Mouse (Mus musculus) hindbrain, embryonic 11.5 days (tissue): ENCODE measurements around the gene Plekhg3. TPM values are rescaled to one million over a fixed set of nuclear protein-coding genes. Genes with fewer than 3 reads are reported as not detected.

Experiments used
- ATAC-seq: fragments of 200-750 bp; cut with Nextera tagmentation; 2 replicates; pipeline ENCODE4 v1.8.0; 2017; ENCODE audit warnings: mild to moderate bottlenecking, moderate TSS enrichment, moderate library complexity; ENCODE audit not compliant: low FRiP score
- DNase-seq: peaks from one replicate; pipeline ENCODE4 v3.0.0-alpha.2; 2015; ENCODE audit warnings: low spot score
- H3K27ac ChIP-seq: fragments of 300-500 bp; sonication (generic); 2 replicates; pipeline ENCODE4 v1.5.1; 2014; ENCODE audit warnings: mild to moderate bottlenecking, low read depth, low read length
- H3K27me3 ChIP-seq: fragments of 300-500 bp; sonication (generic); 2 replicates; pipeline ENCODE4 v1.6.1; 2014; ENCODE audit warnings: mild to moderate bottlenecking, low read length, moderate library complexity, mixed read lengths; ENCODE audit not compliant: control insufficient read depth, insufficient read depth
- H3K36me3 ChIP-seq: fragments of 300-500 bp; sonication (generic); 2 replicates; pipeline ENCODE4 v1.6.1; 2014; ENCODE audit warnings: mild to moderate bottlenecking, low read length, moderate library complexity, mixed read lengths; ENCODE audit not compliant: control insufficient read depth, insufficient read depth
- H3K4me1 ChIP-seq: fragments of 300-500 bp; sonication (generic); replicated peaks from 2 replicates; pipeline ENCODE4 v1.6.1; 2014; ENCODE audit warnings: low read length, mixed read lengths; ENCODE audit not compliant: control insufficient read depth, insufficient read depth
- H3K4me2 ChIP-seq: fragments of 300-500 bp; sonication (generic); replicated peaks from 2 replicates; pipeline ENCODE4 v1.6.1; 2014; ENCODE audit warnings: mild to moderate bottlenecking, low read depth, low read length
- H3K4me3 ChIP-seq: fragments of 300-500 bp; sonication (generic); 2 replicates; pipeline ENCODE4 v1.5.1; 2014; ENCODE audit warnings: low read depth, low read length
- H3K9ac ChIP-seq: fragments of 300-500 bp; sonication (generic); 2 replicates; pipeline ENCODE4 v1.6.1; 2014; ENCODE audit warnings: low read depth, low read length
- H3K9me3 ChIP-seq: fragments of 300-500 bp; sonication (generic); 2 replicates; pipeline ENCODE4 v1.6.1; 2016; ENCODE audit warnings: low read length; ENCODE audit not compliant: control insufficient read depth
- WGBS: fragments of 180-500 bp; shearing (Covaris S2); extraction: QIAGEN DNeasy Blood & Tissue Kit; methylation state at CpG from one replicate; pipeline ENCODE4 v1.1.7; 2014; 5-methylcytosine and 5-hydroxymethylcytosine counted together
- polyA plus RNA-seq: library from polyadenylated mRNA; unstranded; fragments of >200 nt; fragmentation: Nextera tagmentation; extraction: Ambion mirVana; gene quantifications from 2 replicates; pipeline ENCODE4 v1.2.1, GENCODE M21; 2014

Plekhg3 gene
- polyA plus RNA-seq, 1 experiment from 2014 or later = 2.1 TPM

- Histone ChIP-seq H3K27me3 (no peaks in the 10 kb centered on the region), H3K4me2 (no peak overlapping the region), H3K9ac (no peak overlapping the region), H3K4me3 (no peak overlapping the region), H3K9me3 (no peaks in the 10 kb centered on the region), H3K4me1 (no peaks in the 10 kb centered on the region; the same call in 1 of the 2 replicates), H3K36me3 (no peaks in the 10 kb centered on the region), H3K27ac (no peak overlapping the region)
- DNase-seq = no peak
- WGBS = 78% methylated on average over 4 of the region's 4 CpGs
- ATAC-seq = no peak
These were observed 87.5 kb downstream of the Plekhg3 start for GRCm38 (mm10) chr12:76618175-76618574.

DNA sequence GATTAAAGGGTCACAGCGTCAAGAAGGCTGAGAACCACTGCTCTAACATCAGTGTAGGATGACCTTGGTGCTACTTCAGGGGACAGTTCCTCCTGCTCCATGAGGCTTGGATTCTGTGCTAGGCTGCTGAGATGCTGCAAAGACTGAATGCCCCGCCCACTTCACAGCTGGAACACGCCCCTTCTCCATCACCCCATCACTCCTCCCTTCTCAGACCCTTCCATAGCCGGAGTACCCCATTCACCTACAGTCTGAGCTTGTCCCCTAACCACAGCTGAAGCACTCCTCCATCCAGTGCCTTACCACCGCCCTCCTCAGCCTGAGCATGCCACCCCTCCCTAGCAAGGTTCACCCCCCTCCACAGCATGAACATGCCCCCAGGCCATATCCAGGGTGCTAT is 89.2 kb downstream of the Plekhg3 start:
- 47% methylated on average over 5 of the region's 5 CpGs for whole genome bisulfite sequencing

DNA sequence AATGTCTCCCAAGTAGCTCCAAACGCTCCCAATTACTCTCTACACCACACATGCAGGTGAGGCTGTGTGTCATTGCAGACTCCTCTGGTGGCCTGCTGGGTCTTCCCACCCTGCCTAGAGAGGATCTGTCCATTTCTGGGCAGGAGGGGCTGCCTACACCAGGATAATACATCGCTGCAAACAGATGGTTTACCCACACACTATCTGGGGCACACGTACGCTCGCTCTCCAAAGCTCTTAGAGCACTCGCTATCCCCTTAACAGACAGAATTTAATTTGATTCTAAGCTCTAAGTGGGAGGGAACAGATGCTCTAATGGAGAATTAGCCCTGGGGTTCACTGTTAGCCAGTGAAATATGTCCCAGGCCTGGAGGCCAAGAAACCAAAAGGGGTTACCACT is 92.7 kb downstream of the Plekhg3 start:
- Histone ChIP-seq H3K36me3 (no peaks in the 10 kb centered on the region), H3K4me1 (no peaks in the 10 kb centered on the region; the same call in 1 of the 2 replicates), H3K4me2 (no peak overlapping the region), H3K9ac (no peak overlapping the region), H3K27ac (no peak overlapping the region), H3K4me3 (no peak overlapping the region), H3K9me3 (no peaks in the 10 kb centered on the region), H3K27me3 (no peaks in the 10 kb centered on the region)
- DNase-seq = no peak
- 80% methylated on average over 6 of the region's 6 CpGs for WGBS
- no peak for ATAC-seq

More for the DNA sequence above, 89.2 kb downstream of the Plekhg3 start:
- H3K4me1 ChIP-seq = no peaks in the 10 kb centered on the region; the same call in 1 of the 2 replicates
- no peaks in the 10 kb centered on the region for H3K9me3 ChIP-seq
- H3K27me3 ChIP-seq = no peaks in the 10 kb centered on the region
- H3K27ac ChIP-seq = no peak overlapping the region
- H3K9ac ChIP-seq = no peak overlapping the region
- no peaks in the 10 kb centered on the region for H3K36me3 ChIP-seq
- DNase-seq (no peak), ATAC-seq (no peak)
- no peak overlapping the region for H3K4me2 ChIP-seq
- no peak overlapping the region for H3K4me3 ChIP-seq

Other genes starting within 250 kb of the Plekhg3 start
- gene Akap5, start 206.0 kb upstream of the Plekhg3 start, polyA plus RNA-seq = 4.0 and 5.4 TPM in 2 replicates
- 19.2 and 19.7 TPM in 2 replicates for gene Zbtb25, start 161.3 kb upstream of the Plekhg3 start, polyA plus RNA-seq
- 8.2 and 8.3 TPM in 2 replicates for gene Zbtb1, start 160.6 kb upstream of the Plekhg3 start, polyA plus RNA-seq
- 8.1 and 11.2 TPM in 2 replicates for gene Hspa2, start 126.7 kb upstream of the Plekhg3 start, polyA plus RNA-seq
- gene Ppp1r36, start 113.4 kb upstream of the Plekhg3 start, polyA plus RNA-seq = 1.9 and 2.3 TPM in 2 replicates
- 3.6 and 3.9 TPM in 2 replicates for gene Sptb, start 179.7 kb downstream of the Plekhg3 start, polyA plus RNA-seq
- 99.5 and 106 TPM in 2 replicates for gene Churc1, start 234.6 kb downstream of the Plekhg3 start, polyA plus RNA-seq
- gene Fntb, start 234.7 kb downstream of the Plekhg3 start, polyA plus RNA-seq = 42.5 and 43.5 TPM in 2 replicates